Mouse (Mus musculus) gastrocnemius, postnatal 25 days (tissue): ENCODE data around the gene Adipoq. TPM values are rescaled to one million over a fixed set of nuclear protein-coding genes. Genes with fewer than 3 reads are reported as not detected.
"Not testable (repeated sequence)": the region's sequence is repeated elsewhere in the genome, so short reads cannot be mapped to it uniquely, and the experiment has no call there.

Source experiments
- DNase-seq: peaks from one replicate; pipeline ENCODE4 v3.0.0; 2022
- total RNA-seq, 2 experiments: library from RNA; stranded (reverse); gene quantifications; 1 replicate in 1 of 2; 2 replicates in 1 of 2; pipeline ENCODE4 v1.2.3; 2021

The Adipoq gene
- total RNA-seq, 2 experiments from 2014 or later = 1.9 to 87.3 TPM

DNA sequence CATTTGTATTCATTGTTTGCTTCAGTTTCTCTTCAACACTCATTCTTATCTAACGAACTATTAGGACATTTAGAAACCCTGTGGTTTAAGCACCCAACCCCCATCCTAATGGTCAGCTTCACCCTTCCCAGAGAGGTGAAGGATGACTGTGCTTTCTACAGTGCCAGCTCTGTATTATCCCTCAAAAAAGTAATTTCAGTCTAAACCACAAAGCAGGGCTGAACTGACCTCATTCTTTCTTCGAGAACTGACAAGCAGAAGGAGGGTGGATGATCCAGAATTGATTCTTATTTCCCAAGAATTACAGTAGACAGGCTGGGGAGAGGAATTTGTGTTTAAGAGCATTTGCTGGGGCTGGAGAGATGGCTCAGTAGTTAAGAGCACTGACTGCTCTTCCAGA is 13.4 kb downstream of the Adipoq start:
- no peak for DNase-seq

- no peak for DNase-seq
These were observed 15.8 kb downstream of the Adipoq start for GRCm38 (mm10) chr16:23162116-23162515.

DNA sequence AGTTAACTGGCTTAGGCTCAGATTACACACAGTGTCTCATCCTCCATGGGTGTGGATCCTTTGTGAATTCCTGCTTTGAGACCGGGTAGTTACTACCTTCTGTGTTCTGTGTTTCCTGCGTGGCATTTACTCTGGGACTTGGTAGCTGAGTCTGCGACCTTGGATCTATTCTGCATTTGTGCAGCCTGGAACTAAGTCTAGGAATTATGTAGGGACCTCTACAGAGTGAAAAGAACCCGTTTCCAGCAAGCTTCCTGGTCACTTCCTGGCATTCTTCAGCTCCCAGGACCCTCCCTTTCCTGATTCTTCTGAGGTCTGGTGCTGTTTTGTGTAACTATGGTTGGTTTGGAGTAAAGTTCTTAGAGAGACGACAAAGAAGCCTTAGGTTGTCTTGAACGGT is 18.1 kb downstream of the Adipoq start:
- no peak for DNase-seq

GRCm38 (mm10) chr16:23165441-23165840 is 19.1 kb downstream of the Adipoq start:
- DNase-seq = no peak

DNA sequence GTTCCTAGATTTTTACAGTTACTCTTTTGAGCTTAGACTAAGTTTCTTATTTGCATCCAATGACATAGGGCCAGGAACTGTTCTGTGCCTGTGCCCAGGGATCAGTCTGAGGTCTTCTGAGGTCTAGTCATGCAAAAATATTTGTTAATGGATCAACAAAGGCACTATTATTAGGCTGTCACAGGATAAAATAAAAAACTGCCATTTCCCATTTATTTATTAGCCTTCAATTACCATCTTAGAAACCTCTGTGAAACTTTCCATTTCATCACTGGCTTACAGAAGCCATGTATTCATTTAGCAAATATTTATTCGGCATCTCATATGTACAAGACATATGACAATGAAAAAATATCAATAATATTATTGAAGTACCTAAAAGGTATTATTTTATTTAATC is 20.3 kb downstream of the Adipoq start:
- no peak for DNase-seq

- DNase-seq = no peak
These were observed 20.7 kb downstream of the Adipoq start for GRCm38 (mm10) chr16:23167079-23167478.

GRCm38 (mm10) chr16:23170813-23171212 is 24.5 kb downstream of the Adipoq start:
- no peak for DNase-seq

DNA sequence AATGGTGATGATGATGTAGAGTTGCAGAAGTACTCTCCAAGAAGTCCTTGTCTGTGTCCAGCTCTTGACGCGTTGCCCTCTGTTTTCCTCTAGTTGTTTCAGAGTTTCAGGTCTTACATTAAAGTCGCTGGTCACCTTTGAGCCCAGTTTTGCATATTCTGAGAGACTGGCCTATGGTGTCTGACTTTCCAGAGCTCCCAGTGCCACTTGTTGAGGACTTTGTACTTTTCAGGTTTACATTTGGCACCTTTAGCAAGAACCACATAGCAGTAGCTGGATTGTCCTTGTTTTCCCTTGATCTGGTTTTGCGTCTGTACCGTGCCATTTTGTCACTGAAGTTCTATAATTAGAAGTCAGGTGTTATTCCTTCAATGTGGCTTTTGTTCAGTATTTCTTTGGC is 27.6 kb downstream of the Adipoq start:
- no peak for DNase-seq

DNA sequence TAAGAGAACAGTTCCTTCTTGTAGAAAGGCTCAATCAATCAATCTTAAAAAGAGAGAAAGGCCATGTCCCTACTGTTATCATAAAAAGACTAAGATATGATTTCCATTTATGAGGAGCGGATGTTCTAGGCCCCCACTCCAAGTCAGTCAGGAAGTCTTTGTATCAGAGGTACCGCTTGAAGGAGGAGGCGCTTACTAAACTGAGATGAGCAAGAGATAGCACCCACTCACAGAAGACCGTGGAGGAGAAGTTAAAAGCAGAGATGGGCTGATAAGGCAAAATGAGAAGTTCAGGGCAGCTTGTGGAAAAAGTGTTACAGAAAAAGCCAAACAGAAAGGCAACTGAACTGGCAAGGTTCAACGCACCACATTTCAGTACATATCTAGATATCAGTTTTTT is 28.5 kb downstream of the Adipoq start:
- DNase-seq = no peak

- DNase-seq = no peak
These were observed 29.6 kb downstream of the Adipoq start for GRCm38 (mm10) chr16:23175956-23176355.

GRCm38 (mm10) chr16:23177856-23178255 is 31.5 kb downstream of the Adipoq start:
- no peak for DNase-seq

DNA sequence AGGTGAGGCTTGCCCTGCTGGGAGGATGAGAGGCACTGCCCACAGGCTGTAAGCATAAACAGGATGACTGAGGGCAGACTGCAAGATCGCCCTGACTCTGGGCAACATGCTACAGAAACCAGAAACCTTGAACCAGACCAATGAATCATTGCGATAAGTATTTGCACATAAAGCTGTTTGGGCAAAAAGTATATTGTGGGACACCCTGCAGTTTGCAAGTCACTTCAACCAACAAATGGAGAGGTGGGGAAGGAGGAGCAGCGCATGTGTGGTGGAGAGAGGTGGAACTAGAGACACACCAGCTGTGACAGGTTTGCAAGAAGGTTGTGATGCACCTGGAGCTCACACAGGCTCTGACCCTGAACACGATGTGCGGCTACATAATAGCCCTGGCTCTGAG is 32.5 kb downstream of the Adipoq start:
- DNase-seq = no peak

DNA sequence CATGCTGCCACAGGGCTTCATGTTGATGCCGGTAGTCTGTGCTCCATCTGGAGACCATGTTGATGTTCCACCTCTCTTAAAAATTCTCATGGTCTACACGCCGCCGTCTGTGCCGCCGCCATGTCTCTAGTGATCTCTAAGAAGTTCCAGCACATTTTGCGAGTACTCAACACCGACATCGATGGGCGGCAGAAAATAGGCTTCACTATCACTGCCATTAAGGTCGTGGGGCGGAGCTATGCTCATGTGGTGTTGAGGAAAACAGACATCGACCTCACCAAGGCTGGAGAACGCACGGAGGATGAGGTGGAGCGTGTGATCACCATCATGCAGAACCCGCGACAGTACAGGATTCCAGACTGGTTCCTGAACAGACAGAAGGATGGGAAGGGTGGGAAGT is 33.1 kb downstream of the Adipoq start:
- DNase-seq = not testable (repeated sequence)

- no peak for DNase-seq
These were observed 34.7 kb downstream of the Adipoq start for GRCm38 (mm10) chr16:23181054-23181453.

DNA sequence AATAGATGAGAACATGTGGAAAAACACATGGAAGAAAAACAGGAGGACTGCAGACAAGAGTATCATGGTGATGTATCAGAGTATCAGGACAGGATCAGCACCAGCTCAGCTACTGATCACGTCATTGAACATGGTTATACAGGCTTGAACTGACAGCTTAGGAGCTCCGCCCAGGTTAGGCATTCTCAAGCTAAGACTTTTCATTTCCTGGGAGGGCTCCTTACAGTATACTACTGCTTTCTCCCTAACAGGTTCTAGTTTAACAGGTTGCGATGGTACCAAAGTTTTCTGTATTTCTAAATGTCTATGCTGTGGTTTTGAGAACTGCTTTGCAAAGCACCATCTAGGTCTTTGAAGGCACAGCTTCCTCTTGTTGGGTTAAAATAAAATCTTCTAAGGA is 35.2 kb downstream of the Adipoq start:
- no peak for DNase-seq

DNA sequence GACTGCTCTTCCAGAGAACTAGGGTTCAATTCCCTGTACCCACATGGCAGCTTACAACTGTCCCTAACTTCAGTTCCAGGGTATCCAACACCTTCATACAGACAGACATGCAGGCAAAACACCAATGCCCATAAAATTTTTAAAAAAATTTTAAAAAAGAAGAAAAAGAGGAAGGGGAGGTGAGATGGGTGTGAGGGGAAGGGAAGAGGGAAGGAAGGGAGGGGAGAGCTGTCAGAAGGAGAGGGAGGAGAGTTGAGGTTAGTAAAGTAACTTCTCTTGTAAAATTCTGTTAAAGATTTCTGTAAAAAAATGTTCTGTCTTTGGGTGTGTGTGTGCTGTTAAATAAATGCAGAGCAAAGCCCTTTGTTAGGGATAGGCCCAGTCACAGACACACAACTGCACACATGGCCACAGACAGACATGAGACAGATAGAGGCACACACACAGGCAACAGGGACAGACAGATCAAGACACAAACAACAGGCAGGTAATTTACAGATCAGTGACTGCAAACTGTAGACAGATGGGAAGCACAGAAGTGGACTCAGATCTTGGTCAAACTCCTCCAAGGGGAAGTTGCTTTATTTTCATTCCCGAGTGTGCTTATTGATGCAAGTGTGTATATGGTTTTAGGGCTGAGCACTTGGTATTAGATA is 35.7 kb downstream of the Adipoq start:
- DNase-seq = no peak

- no peak for DNase-seq
These were observed 39.5 kb downstream of the Adipoq start for GRCm38 (mm10) chr16:23185824-23186223.

DNA sequence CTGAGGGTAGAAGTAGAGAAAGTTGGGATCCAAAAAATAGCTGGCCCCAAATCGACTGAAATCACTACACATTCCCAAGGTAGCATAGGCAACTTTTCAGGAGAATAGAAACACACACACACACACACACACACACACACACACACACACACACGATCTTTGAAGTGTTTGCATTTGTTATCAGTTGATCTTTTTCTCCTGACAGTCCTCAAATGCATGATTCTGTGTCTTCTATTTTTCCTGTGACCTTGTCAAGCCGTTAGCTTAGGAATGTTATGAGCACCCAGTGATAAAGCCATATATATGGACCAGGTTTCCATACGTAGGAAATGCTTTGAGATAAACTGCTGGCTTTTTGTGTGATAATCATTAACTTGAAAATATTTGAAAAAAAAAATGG is 40.1 kb downstream of the Adipoq start:
- no peak for DNase-seq

GRCm38 (mm10) chr16:23187983-23188382 is 41.6 kb downstream of the Adipoq start:
- DNase-seq = no peak

DNA sequence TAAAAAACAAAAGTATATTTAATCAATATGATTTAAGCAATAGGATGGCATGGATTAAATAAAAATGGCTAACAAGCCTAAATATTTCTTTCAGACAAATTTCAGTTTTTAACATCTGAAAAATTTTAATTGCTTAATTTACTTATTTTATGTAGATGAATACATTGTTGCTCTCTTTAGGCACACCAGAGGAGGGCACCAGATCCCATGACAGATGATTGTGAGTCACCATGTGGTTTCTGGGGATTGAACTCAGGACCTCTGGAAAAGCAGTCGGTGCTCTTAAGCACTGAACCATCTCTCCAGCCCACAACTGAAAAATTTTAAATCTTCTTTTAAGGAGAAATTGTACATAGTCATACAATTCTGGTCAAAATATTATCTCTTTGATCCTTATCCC is 43.3 kb downstream of the Adipoq start:
- no peak for DNase-seq

DNA sequence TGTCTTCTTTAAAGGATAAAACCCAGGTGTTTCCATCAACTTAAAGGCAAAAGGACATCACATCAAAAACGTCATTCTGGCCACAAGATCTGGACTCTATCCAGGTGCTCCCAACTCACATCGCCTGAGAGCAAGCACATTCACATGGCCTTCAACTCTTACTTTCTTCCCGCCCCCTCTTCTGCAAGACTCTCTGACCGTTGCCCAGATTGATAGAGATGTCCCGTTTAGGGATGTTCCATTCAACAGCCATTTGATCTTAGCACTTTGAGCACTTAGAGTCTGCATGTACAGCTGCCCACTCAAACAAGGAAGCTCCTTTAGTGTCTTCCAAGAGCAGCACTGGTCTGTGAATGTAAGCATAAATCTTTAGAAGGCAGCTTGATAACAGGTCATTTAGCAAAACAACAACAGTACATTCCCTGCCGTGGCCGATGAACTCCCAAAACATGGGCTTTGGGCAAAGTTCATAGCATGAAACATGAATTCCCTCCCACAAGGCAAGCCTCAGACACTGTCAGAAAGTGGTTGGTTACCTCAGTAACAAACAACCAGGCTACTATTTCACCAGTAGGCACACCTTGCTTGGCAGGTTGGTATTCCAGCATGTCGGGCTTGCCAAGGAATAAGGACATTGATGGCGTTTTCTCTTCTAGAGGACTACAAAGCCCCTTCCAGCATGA is 45.4 kb downstream of the Adipoq start:
- no peak for DNase-seq

DNA sequence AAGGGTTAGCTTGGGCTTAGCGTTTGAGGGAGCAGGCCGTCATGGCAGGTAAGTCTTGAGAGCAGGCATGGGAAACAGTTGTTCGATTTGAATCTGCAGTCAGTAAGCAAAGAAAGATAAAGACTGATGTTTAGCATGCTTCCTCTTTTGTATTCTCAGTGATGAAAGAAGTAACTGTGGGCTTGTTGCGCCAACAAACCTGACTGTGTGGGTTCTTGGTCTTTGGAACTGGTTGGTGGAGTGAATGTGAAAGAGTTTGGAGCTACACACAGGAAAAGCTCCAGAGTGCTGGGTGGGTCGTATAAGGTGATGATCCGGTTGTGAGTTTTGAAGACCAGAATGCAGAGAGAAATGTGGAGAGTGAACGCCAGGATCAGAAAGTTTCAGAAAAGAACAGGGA is 49.3 kb downstream of the Adipoq start:
- DNase-seq = no peak

GRCm38 (mm10) chr16:23196296-23196695 is 50.0 kb downstream of the Adipoq start:
- DNase-seq = no peak

DNA sequence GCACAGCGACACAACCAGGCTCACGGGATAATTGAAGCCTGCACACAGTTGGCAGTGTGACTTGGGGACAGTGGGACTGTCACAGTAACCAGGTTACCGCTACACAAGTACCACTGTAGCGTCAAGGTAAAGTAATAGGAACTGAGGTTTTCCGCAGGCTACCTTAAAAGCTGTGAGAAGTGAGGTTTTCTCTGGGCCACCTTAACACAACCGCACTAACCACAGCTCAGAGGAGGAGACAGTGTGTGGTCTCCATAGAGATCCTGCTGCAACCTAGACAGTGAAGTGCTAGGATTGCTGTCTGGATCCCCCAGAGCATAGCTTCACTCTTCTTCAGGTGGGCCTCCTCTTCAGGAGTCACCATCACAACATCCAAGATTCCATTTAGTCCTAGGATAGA is 50.5 kb downstream of the Adipoq start:
- no peak for DNase-seq
